Mouse (Mus musculus): ENCODE measurements around the gene Fam110a. TPM values are rescaled to one million over a fixed set of nuclear protein-coding genes. Genes with fewer than 3 reads are reported as not detected.

Fam110a gene
- total RNA-seq, 4 experiments from 2014 or later, result 13.7 to 15.1 (median 14.1) TPM

DNA sequence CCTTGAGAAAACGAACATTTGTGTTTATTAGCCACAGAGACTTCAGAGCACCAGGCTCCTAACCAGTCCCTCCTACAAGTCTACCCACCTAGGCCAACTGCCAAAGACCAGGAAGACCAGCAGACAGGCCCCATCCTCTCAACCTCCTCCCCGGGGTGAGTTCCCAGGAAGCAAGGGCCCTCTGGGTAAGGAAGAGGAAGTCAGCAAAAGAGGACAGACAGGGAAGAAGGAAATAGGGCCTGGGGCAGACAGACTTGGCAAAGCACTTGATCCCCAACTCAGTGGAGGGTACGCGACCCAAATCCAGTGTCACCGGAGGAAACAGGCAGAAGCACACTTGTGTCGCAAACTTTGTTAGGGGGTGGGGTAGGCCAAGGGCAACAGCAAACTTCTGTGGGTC is 10.6 kb downstream of the Fam110a start:
- DNase-seq, result no peak

- no peak for DNase-seq
These were observed 11.0 kb downstream of the Fam110a start for GRCm38 (mm10) chr2:151968986-151969385.

DNA sequence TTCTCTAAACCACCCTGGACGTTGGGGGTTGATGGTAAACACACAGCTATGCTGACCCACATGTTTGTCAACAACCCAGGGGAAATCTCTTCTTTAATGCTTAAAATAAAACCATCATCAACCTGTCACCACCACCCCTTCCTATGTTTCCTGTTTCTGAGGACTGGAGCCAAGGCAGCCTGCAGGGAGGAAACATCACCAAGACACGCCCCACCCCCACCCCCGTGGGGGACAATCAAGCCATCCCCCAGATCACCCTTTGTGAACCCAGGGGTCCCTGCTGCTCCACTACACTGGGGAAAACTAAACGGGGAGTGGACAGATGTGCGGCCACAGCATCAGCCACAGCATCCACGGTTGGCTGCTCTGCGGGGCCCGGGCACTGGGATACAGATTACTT is 11.6 kb downstream of the Fam110a start:
- no peak for DNase-seq

DNA sequence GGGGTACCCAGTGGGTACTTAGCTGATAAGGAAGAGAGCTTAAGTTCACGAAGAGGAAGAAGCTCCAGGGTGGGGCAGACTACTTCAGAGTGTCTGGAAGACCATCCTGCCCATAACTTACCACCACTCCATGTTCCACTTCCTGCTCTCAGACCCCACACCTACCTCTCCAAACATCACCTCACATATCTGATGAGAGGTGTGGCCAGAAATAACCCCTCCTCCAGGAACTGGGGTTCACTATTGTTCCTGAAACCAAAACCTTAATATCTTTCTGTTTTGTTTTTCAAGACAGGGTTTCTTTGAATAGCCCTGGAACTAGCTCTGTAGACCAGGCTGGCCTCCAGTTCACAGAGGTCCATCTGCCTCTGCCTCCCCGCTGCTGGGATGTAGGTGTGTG is 12.2 kb downstream of the Fam110a start:
- no peak for DNase-seq

- DNase-seq, result no peak
These were observed 12.8 kb downstream of the Fam110a start for GRCm38 (mm10) chr2:151967176-151967750.

DNA sequence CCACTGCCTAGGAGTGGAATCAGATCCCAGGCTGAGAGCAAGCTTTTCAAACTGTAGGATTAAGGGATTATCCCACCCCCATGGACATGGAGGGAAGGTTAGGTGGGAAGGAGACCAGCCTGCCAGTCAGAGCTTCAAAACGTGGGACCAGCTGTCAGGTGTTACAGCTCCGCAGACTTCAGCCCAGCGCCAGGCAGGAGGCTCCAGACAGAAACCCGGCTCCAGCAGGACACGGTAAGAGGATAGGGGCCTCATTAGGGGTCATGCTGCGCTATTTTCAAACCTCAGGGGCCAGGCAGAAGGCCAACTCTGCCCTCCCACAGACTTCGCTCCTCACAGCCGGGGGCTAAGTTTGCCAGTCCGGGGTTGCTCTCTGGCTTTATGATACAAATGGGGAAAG is 16.0 kb downstream of the Fam110a start:
- DNase-seq, result no peak

DNA sequence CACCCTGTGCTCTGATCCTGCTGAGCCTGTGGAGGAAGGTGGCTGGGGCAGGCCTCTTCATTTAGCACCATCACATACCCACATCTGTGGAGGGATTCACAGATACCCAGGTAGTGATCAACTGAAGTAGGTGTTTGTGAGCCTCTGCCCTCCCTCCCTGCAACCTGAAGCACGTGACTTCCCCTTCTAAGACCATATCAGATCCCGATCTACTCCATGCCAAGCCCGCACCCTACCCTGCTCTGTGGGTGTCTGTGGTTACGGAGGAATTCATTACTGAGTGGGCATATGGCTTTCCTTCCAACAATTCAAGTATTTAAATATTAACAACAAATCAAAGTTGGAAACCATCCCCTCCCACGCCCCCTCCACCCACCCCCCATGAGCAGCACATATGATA is 16.7 kb downstream of the Fam110a start:
- DNase-seq, result no peak

DNA sequence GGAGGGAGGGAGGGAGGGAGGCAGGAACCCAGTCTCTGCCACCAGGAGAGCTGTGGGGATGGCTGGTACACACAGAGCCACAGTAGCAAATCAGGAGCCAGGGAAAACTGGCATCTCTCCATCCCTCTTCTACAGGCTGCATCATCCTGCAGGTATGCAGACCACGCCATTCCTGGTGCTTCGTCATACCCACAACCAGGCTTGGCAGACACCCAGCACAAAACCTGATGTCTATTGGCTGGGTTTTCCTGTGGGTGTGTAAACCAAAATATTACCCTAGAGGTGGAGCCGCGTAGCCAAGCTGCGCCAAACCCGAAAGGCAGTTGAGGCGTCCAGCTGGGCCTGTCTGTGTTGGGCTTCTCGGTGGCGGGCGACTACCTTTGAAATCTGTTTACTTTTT is 17.5 kb downstream of the Fam110a start:
- no peak for DNase-seq

DNA sequence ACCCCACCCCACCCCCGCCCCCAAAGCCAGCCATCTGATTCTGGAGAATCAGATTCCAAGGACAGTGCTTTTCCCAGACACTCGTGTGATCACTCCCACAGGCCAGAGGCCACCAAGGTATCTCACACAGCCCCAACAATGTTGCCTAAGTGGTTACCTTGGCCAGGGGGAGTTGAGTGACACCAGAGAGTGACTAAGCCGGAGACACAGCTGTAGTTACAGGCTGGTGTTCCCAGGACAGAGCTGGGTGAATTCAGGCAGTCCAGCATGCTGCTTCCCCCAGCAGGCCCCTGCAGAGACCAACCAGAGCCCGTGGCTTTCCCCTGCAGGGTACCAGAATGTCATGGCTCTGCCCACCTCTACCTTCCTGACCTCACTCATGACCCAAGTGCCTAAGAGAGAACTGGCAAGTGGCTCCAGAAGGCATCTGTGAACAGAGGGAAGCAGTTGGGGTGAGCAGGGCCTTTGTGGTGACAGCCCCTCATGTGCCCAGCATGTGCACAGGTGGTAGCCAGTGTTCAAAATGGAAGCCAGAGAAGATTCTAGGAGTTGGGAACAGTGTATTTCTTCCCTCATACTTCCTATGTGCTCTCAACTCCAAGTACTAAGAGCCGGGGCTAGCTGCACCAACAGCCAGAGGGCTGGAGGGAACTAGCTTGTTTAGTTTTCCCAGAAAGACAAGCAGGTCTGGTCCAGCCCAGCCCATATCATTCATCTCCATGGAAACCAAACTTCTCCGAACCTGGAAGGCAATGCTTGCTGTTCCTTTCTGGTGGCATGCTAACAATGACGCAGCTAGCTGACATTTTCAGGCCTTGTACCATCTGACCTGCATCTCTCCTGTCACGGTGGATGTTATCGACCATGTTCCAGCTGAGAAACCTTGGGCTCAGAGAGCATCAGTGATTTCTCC is 18.5 kb downstream of the Fam110a start:
- DNase-seq, result no peak

- peak; percentile 72 for DNase-seq
These were observed 20.7 kb downstream of the Fam110a start for GRCm38 (mm10) chr2:151959274-151959673.

DNA sequence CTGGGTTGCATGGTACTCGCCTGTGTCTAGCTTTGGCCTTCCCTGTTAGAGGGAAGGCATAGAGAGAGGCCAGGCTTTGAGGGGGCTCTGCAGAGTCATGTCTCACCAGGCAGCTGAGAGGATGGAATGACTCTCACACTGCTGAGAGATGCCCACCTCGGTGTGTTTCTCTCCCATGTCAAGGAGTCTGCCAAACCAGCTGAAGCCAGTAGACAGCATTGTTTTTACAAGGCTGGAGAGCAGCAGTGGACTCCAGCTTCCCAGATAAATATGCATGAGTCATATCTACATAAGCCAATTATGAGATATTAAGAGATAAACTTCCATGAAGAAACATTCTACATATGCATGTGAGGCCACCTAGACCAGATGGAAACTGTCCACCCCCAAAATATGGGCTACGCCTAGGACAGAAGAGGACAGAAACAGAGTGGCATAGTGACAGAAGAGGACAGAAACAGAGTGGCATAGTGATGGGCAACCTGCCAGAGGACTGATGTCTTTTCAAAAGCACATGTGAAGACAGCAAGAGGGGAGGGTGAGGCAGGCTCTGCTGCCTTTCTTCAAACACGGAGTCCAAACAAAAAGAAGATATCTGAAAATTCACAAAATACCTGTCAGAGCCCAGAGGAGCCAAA is 23.4 kb downstream of the Fam110a start:
- no peak for DNase-seq

GRCm38 (mm10) chr2:151953665-151954064 is 26.4 kb downstream of the Fam110a start:
- peak; percentile 58 for DNase-seq

DNA sequence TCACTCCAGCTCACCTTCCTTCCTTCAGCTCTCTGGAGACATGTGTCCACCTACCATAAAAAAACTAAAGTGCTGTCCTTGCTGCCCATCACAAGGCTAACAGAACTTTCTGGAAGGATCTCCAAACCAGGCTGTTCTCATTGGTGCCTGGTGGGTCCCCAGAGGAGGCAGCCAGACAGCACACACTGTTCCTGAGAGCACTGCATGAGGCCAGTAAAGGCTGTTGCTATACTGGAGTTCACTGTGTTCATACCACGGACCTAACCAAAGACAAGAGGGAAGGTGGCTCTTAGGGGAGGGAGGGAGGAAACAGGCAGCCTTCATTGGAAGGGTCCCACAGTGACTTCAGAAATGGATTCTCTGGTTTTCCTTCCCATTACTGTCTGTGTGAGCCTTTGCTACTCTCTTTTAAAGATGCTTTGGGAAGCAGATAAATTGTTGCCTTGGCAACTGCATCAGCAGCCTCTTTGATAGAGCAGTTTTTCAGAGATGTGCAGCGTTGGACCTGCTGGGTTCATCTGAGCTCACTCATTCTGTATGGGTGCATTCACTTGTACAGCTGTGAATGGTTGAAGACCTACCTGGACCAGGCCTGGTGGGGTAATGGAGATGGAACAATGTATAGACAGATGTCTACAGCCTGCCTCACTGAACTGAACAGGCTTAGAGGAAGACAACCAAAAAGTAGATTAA is 30.8 kb downstream of the Fam110a start:
- no peak for DNase-seq

DNA sequence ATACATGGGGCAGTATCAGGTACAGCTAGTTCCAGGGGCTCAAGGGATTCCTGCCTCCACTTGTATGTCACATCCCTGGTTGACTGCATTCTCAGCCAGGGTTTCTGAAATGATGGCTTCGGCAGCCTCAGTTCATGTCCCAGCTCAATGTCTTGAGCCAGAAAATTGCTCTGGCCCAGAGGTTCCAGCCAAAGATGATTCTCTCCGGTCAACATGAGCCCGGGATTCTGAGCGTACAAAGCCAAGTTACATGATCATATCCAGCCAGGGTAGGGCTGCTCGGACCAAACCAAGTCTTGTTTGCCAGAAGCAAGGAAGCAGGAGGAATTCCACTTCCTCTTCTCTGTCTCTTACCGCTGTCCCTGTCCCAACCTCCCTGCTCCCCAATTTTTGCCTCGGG is 31.7 kb downstream of the Fam110a start:
- DNase-seq, result no peak

- no peak for DNase-seq
These were observed 32.4 kb downstream of the Fam110a start for GRCm38 (mm10) chr2:151947617-151948016.

- no peak for DNase-seq
These were observed 35.9 kb downstream of the Fam110a start for GRCm38 (mm10) chr2:151944106-151944505.

GRCm38 (mm10) chr2:151941269-151941668 is 38.8 kb downstream of the Fam110a start:
- DNase-seq, result peak; percentile 37

- no peak for DNase-seq
These were observed 40.2 kb downstream of the Fam110a start for GRCm38 (mm10) chr2:151939651-151940420.

DNA sequence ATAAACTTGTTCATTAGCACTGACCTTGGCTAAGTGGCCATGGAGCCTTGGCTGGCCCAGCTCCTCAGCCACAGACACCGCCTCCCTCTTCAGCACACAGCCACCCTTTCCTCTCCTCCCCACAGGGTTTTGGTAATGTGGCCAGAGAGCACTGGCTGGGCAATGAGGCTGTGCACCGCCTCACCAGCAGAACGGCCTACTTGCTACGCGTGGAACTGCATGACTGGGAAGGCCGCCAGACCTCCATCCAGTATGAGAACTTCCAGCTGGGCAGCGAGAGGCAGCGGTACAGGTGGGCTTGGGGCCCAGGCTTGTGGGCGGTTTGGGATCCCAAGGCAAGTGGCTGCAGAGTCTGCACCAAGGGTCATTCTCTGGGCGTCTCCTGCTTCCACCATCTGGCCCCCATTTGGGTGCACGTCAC is 41.2 kb downstream of the Fam110a start:
- DNase-seq, result no peak

DNA sequence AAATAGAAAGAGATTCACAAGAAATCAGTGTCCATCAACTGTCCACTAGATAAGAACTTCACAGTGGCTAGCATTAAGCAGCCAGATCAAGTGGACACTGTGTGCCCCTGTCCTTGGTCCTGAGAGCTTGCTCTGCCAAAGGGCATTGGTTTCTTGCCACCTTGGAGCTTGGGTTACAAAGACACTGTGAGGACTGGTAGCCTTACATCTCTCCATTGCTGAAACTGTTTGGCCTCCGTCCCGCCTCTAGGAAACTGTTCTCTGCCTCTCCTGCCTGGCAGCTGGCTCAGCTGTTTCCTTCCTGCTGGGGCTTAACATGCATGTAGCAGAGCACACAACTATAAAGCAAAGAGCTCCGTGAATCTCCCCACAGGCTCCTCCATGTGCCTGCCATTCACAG is 42.1 kb downstream of the Fam110a start:
- peak; percentile 45 for DNase-seq

- DNase-seq, result peak; percentile 61
These were observed 49.5 kb downstream of the Fam110a start for GRCm38 (mm10) chr2:151930389-151931074.
